Mouse (Mus musculus) lung, adult 18-20 months (tissue): ENCODE measurements around the gene Cks1b.

ENCODE experiments used
- DNase-seq, 2 experiments: peaks; one replicate each; pipeline ENCODE4 v3.0.0; 2022; ENCODE audit warnings: mixed read lengths in 2 of 2

The Cks1b gene

DNA sequence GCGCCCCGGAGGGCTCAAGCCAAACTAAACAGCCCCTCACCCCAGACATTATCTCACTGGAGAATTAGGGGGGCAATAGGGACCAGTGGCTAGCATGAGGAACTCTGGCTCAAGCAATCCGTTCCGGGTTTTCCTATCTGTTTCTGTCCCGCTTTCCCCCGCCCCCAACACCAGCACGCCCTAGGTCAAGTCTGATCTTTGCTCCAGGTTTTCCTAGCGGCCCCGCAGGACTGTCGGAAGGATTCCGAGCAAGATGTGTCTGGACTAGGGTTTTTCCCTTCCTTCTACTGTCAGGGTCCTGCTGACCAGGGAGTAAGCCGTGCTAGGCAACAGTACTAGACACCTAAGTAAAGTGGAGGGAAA, 23.3 kb downstream of the Cks1b start:
- peak; percentile 89 to 90 for DNase-seq

DNA sequence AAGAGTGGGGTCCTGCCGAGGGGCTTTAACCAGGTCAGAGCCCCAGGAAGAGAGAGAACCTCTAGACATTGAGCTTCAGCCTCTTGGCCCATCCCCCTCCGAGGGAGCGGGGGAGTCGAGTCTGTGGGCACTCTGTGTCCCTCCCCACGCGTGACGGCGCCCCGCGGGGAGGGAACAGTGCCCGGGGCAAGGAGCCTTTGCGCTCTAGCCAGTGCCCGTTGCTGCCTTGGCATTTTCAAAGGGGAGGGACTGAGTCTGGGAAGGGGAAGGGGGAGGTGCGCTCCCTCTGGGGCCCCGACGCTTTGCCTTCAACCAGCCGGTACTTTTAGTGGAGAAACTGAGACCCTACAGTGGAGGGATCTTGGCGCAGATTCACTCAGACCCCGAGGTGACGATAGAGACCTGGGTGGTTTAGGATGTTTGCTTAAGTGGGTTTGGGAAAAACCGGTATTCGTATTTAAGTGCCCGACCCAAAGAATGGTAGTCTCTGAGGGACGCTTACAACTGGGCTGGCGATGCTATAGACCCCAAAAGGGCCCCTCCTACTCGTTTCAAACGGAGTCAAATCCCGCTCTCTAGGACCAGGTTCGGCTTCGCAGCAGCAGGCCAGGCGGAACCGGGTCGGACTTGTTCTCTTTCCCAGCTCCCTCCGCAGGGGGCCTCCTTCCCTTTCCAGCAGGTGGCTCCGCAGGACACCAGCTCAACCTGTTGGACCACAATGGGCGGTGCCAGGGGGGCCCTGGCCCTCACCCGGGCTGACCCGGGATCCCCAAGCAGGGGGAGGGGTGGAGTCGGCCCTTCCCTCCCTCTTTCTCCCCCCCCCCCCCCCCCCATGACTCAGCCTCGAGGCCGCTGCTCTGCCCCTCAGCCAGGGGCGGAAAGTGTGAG, 23.9 kb downstream of the Cks1b start, which contains the start of gene Zbtb7b:
TSS of gene Zbtb7b (minus strand) at position 771 of the 888 bp plus-strand sequence.
- DNase-seq, result peak; percentile 90 to 94

DNA sequence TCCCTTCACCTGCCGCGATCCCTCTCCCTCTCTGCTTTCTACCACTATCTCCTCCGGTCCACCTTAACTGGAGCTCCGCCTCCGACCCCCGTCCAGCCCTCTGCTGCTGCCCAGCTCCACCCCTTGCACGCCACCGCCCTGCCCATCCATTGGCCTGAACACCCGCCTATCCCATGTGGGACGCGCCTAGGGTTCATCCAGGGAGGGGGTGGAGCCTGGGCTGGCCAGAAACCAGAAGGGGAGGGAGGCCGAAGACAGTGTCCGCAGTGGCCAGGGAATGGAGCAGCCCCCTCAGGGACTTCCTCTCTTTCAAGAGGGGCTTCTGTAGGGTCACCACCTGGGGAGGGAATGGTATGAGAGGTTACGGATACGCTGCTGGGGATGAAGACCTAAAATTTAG, 24.6 kb downstream of the Cks1b start:
- DNase-seq, result peak; percentile 99 to 100

DNA sequence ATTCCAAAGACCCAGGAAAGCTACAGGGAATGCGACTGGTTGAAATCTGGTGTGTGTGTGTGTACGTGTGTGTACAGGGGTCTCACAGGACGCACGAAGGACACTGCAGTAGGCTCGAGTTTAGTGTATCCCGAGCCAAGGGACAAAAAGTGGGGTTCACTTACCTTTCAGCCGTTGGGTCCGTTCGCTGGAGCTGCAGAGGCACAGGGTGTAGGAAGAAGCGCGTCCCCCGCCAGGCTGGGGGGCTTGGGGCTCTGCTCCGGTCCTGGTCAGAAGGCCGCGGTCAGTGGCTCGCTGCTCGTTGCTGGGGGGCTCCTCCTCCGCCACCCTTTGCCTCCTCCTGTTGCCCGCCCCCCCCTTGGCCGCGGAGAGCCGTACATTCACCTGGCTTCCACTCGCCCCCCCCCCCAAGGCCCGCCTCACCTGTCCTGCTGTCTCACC, 25.3 kb downstream of the Cks1b start:
- peak; percentile 59 to 64 for DNase-seq

DNA sequence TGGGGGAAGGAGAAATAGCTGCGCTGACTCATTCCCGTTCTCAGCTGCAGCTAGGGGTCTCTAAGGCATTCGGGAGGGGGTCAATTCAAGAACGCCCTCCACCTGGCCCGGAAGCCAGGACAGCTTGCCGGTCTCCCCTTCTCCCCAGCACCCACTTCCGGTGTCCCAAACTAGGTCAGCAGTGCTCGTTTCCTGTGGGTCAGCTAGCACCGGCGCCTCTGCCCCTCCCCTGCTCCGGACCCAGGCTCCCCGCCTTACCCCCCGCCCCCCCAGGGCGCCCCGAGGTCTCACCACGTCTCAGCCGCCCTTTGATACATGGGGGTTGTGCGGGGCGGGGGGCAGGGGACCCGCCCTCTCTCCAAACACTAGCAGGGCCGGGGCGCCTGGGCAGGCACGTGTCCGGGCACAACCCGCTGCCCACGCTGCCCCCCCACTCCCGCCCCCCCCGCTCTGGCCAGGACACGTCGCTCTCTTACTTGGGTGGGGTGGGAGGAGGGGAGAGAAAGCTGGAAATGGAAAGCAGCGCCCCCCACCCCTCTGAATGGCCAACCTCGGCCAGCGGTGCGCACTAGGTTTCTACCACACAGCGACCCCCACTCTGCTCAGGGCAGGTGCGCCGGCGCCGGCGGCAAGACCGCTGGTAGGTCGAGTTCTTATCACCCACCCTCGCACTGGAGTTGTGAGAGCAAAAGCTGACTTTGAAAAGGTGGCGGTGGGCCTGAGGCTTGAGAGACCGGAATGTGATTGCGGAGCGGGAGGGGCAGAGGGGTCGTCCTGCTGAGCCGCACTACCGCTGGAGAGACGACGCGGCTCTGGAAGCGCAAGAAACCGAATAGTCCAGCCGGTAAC, 26.3 kb downstream of the Cks1b start:
- DNase-seq, result peak; percentile 70 to 80

DNA sequence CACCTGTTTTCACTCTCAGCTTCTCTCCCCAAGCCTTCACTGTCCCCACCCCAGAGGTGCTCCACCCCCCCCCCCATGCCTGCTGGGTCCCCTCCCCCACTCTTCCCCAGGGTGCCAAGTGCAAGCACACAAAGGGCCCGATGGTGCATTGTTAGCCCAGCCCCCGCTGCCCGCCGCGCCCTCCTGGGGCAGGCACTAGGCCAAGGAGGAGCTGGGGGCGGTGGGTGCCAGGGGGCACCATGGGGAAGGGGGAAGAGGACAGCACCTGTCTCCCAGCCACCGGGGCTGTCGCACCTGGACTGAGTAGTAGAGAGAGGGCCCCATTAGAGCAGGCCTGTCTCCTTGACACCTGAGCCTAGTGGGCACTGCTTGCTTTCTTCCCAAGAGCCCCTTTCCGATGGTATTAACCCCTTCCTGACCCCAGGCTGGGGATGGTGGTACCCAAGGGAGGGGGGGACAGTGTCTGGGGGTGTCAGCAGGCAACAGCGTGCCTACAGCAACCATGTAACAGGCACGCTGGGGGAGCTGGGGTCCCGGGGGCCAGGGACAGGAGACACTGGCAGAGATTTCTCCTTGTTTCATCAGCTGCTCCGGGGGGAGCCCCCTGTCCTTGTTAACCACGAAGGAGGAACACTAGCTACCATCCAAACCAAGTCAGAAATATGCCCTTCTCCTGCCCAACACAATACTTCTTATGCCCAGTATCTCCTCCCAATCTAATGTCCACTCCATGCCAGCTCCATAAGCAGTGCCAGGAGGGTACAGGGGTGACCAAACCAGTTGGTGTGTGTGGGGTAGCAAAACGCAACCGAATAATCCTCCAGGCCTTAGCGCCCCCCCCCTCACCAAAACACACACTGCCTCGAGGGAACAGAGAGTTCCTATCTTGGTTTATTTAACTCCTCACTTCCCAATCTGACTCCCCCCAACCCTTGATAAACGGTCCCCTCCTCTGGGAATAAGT, 27.2 kb downstream of the Cks1b start:
- peak in 1 of 2 experiments; percentile 45 for DNase-seq

DNA sequence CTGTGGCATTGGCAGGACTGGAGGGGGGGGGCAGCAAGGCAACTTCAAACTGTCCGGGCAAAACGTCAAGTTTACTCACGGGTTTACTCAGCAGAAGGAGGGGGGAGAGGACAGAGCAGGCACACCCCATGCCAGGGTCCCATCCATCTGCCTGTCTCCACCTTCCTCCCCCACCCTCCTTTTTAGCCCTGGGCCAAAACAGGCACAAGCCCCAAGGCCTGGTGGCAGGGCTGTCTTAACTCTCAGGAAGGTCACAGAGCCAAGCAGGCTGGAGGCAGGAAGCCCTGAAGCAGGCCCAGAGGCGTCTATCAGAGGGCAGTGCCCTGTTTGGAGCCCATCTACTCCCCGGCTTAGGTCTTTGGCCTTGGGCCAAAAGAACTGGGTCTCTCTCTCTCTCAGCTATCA, 28.1 kb downstream of the Cks1b start:
- peak; percentile 51 to 58 for DNase-seq

DNA sequence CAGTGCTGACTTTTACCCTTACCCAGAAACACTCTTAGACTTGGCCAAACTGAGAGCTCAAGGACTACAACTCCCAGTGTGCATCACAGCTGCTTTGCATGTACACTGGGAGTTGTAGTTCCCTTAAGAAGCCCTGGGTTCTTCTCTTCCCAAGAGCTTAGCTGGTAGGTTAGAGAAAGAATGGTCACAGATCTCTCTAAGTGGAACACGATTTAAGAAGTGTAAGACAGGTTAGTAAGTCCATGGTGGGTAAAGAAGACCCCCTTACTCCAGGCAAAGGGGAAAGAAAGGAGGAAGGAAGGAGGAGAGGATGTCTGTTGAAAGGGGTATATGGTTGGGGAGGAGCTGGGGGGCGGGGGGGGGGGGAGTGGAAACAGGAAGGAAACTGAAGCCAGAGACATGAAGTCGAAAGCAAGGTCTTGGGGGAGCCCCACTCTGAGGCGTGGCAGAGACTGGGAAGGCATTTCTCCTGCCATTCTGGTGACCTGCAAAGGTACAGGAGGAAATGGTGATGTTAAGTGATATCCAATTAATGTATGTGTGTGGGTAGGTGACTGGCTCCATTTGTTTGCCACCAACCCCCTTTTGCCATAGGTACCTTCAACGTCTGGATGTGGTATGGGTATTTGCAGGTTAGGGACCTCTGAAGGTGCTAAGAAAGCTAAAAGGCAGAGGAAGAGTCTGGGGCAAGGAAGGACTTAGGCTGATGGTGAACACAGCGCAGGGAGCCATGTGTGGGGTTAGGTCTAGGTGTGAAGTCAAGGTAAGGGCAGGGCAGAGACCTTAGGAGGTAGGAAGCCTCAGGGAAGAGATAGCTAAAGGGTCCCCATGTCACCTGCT, 29.1 kb downstream of the Cks1b start:
- DNase-seq, result peak in 1 of 2 experiments; percentile 40

DNA sequence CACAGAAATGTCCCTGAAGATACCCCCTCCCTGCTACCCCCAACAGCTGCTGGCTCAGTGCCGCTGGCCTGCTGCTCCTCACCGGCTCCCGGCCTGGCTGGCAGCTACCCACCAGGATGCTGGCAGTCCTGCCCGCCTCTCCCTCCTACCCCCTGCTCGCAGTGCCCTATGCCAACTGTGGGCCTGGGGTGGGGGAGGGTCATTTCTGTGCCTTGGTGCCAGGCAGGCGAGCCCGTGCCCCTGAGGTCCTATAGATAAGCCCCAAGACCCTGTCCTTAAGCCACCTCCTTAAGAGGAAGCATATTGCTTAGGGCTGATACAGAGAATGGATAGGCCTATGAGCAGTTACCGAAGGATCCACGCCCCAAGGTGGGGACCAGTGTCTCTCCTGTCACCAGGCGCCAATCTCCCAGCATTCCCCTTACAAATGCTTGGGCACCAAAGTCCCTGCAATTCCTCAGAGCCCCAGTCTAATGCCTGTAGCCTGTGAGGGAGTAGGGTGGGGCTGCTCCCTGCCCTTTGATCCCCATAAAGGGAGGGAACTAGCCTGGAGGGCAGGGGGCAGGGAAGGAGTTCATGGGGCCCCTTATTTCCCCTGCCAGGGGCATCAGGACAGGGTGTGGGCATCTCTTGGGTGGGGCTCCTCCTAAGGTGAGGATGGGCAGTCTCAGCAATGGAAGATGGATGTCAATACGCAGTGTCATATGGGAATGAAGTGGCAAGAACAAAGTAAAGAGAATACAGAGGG, 29.9 kb downstream of the Cks1b start:
- DNase-seq, result peak; percentile 47 to 48

DNA sequence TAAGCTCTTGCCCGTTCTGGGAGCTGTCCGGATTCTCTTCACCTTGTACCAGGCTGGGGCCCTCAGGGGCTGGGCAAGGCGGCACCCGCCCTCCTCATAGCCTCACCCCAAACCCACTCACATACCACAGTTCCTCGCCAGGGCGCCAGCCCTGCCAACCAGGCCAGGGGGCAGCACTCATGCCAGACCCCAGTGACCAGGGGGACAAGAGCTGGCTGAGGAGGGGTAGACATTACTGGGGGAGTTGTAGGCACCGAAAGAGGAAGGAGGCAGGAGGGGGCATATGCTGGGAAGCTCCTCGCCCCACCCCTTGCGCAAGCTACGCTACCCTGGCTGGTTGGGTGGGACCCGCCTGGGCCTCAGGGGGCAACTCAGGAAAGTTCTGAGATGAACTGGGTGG, 30.6 kb downstream of the Cks1b start:
- peak; percentile 51 to 53 for DNase-seq

DNA sequence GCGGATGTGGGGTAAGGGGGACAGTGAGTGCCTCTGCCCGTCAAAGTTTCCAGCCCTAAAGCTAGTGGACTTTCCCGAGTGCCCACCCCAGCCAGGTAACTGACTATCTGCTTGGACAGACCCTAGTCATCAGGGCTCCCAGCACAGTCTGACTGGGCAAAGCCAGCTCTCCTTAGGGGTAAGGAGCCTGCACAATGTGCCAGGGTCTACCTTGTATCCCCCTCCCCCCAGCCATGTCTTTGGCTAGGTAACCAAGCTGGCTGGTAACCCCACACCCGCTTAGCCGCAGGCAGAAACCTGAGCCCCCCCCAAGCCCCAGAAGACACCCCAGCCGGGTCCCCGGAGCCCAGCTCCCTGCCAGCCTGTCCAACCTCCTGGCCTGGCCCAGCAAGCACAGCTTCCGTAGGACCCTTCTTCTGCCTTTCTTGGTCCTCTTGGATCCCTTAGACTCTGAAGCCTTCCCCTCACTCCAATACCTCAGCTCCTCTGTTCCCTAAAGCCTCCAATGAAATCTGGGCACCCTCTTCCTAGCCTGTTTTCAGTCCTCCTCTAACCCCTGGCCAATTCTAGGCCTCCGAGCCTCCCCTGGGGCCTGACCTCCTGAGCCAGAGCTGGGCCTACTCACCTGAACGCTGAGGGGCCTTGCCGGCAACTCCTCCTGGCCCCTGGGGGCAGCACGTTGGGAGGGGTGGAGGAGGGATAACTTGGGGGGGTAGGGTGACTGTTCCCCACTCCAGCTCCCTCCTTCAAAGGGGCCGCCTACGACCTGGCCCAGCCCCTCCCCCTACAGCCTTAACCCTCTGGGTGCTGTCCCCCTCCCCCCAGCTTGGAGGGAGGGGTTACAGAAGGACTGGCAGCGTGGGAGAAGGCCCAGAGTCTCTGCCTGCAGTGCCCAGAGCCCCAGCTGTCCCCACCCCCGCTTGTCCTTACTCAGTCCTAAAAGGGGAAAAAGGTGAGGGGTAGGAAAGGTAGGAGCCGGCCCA, 31.5 kb downstream of the Cks1b start:
- DNase-seq, result no peak

DNA sequence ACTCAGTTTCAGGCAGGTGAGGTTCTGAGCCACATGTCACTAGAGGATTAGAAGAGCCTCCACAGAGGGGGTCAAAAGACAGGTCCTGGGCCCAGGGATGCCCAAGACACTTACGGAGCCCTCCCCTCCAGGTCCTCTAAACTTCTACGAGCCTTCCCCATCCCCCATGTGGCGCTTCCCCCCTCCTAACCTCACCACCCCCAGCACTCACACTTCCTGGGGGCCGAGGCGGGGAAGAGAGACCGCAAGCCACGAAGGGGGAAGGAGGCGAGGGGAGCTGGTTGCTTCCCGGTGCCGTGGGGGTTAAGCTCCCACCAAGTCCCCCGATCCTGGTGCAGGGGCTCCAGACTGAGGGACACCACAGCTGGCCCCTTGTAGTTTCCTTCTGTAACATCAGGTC, 32.7 kb downstream of the Cks1b start:
- no peak for DNase-seq

DNA sequence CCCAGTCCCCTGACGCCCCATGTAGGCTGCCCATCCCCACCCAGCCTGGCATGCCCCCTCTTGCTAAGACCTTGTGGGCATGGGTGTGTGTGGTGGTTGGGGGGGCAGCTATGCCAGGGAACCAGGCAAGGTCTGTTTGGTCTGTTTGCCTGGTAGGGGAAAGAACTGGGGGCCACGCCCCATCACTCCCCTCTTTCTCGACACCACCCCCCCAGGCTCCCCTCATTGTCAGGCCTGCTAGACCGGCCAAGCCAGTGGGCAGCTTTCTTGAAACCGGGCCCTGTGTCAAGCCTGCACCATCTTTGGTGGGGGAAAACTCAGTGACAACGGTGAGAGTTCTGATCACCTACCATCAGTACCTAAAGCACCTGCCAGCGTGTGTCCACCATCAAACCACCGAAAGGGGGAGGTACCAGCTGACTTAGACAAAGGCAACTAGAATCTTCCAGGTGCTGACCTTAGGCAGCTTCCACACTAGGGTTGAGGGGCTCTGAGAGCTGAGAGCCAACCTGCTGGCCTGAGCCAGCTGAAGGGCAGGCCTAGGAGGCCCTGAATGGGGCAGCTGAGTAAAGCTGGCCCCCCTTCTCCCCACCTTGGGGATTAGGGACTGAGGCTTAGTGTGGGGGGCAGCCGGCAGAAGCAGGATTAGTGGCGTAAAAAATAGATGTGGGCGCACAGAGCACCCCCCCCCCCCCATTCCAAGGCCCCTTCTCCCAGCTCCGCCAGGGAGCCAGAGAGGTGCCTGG, 33.7 kb downstream of the Cks1b start:
- peak; percentile 56 to 70 for DNase-seq

DNA sequence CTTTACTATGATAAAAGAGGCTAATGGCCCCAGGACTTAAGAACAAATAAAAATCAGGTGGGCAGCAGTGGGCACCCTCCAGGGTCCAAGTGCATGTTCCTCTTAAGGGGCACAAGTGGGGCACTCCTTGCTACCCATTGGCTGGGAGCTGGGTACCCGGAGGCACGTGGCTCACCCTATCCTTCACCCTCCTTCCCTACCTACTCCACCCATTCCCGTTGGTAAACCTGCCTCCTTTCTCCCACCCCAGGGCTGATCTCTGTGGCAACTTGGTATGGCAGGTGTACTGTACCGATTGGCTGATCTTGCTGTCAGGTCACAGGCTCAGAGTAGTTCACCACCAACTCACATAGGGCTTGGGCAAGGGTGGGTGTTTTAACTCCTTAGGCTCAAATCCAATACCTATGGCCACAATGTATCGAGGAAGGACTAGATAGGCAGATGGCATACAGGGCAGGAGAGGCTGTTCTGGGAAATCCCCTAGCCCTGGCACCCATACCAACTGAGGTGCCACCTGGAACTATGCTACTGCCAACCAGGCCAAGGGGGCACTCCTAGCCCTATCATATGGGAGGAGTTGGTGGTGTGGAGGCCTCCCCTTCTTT, 34.4 kb downstream of the Cks1b start:
- peak; percentile 49 to 65 for DNase-seq

DNA sequence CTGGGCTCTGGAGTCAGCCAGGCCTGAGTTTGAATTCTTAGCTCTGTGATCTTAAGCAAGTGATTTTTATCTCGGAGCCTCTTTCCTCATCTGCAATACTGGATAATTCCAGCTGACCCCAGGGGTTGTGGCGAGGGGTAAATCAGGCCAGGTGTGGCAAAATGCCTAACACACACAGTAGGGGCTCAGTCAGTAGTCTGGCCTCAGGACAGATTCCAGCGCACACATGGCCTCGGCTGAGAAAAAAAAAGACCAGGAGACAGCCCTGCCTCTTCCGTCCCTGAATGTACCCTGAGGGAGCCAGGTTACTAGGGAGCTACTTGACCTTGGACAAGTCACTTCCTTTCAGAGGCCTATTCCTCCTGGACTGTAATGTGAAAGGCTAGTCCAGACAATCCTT, 35.2 kb downstream of the Cks1b start:
- DNase-seq, result no peak

DNA sequence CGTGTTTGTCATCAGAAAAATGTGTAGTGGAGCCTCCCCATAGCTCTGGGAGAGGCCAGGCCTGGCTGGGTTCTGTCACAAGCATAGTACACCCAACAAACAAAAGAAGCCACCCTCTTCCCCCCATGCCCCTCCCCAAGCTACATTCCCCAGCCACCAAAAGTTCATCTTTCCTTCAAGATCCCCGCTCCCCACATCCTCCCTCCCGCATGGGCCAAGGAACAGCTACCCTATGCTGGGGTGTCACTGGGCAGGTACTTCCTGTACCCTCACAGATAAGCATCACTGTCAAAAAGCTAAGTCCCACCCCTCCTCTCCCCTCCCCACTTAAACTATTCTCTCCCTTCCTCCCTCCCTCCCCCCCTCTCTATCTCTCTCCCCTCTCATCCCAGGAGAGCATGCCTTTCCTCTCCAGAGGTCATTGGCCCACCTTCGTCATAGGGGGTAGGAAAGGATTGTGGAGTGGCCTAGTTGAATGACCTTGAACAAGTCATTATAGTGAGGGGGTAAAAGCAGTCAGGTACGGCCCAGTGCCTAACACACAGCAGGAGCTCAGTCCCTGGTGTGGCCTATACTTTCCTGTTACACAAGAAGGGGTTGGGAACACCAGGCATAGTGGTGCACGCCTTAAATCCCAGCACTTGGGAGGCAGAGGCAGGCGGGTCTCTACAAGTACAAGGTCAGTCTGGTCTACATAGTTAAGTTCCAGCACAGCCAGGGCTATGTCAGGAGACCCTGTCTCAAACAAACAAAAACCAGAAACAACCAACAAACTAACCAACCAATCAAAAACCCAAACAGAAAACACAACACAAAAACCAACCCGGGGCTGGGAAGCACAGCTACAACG, 35.9 kb downstream of the Cks1b start:
- DNase-seq, result no peak

DNA sequence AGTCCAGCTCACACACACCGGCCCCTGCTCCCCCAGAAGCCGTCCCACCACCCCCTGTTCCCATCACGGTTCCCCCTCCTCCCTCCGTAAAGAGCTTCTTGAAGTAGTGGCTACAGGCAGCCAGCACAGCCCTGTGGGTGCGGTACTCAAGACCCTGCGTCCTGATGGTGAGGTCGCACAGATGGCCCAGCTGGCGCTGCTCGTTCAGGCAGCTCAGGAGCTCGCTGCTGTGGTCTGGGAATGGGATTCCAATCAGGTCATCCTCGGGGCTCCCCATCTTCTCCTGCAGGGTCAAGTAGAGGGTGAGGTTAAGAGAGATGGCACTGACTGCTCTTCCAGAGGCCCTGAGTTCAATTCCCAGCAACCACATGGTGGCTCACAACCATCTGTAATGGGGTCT, 37.0 kb downstream of the Cks1b start:
- DNase-seq, result no peak
